Mouse (Mus musculus) hindbrain, postnatal 0 days (tissue): ENCODE measurements at regions not wholly inside any gene's neighbourhood (a gene's known extent, or its start where the extent isn't known, plus 50 kb on each side); places are given as distances from the start of the nearest gene placed in this dataset.

ENCODE experiments used
- ATAC-seq: fragments of 200-750 bp; cut with Nextera tagmentation; 2 replicates; pipeline ENCODE4 v1.8.0; 2017; ENCODE audit warnings: mild to moderate bottlenecking, moderate TSS enrichment, moderate library complexity
- DNase-seq: peaks from one replicate; pipeline ENCODE4 v3.0.0-alpha.2; 2015; ENCODE audit warnings: low spot score
- H3K27ac ChIP-seq: fragments of 300-500 bp; sonication (generic); 2 replicates; pipeline ENCODE4 v1.5.1; 2014; ENCODE audit warnings: mild to moderate bottlenecking
- H3K27me3 ChIP-seq: fragments of 300-500 bp; sonication (generic); 2 replicates; pipeline ENCODE4 v1.6.1; 2014; ENCODE audit warnings: low read length, mixed read lengths; ENCODE audit not compliant: insufficient read depth
- H3K36me3 ChIP-seq: fragments of 300-500 bp; sonication (generic); 2 replicates; pipeline ENCODE4 v1.6.1; 2014; ENCODE audit warnings: low read length, mixed read lengths; ENCODE audit not compliant: insufficient read depth
- H3K4me1 ChIP-seq: fragments of 300-500 bp; sonication (generic); 2 replicates; pipeline ENCODE4 v1.6.1; 2014; ENCODE audit warnings: antibody characterized with exemption, low read length, mixed read lengths; ENCODE audit not compliant: insufficient read depth
- H3K4me2 ChIP-seq: fragments of 300-500 bp; sonication (generic); 2 replicates; pipeline ENCODE4 v1.6.1; 2014; ENCODE audit warnings: low read depth, mild to moderate bottlenecking, low read length, moderate library complexity, mixed read lengths
- H3K4me3 ChIP-seq: fragments of 300-500 bp; sonication (generic); 2 replicates; pipeline ENCODE4 v1.5.1; 2014; ENCODE audit warnings: low read length
- H3K9ac ChIP-seq: fragments of 300-500 bp; sonication (generic); replicated peaks from 2 replicates; pipeline ENCODE4 v1.6.1; 2014; ENCODE audit warnings: mild to moderate bottlenecking, low read length, moderate library complexity, mixed read lengths
- H3K9me3 ChIP-seq: fragments of 300-500 bp; sonication (generic); 2 replicates; pipeline ENCODE4 v1.6.1; 2016; ENCODE audit warnings: low read length, mixed read lengths
- CTCF ChIP-seq: IDR thresholded peaks from 2 replicates; pipeline ENCODE4 v1.5.1; 2016; ENCODE audit warnings: antibody characterized with exemption, control low read depth, low read depth
- WGBS: fragments of 180-500 bp; shearing (Covaris S2); extraction: QIAGEN DNeasy Blood & Tissue Kit; methylation state at CpG from one replicate; pipeline ENCODE4 v1.1.7; 2014; 5-methylcytosine and 5-hydroxymethylcytosine counted together

GRCm38 (mm10) chr1:91742031-91742430, 59.2 kb upstream of the Twist2 start:
- H3K4me3 ChIP-seq, result no peak overlapping the region
- no peak for TF ChIP-seq CTCF
- H3K27ac ChIP-seq, result no peak overlapping the region
- DNase-seq, result no peak
- 92% methylated on average over 7 of the region's 7 CpGs for WGBS
- H3K4me2 ChIP-seq, result no peak overlapping the region
- H3K4me1 ChIP-seq, result no peaks in the 10 kb centered on the region
- no peaks in the 10 kb centered on the region for H3K27me3 ChIP-seq
- no peak for ATAC-seq
- no peaks in the 10 kb centered on the region for H3K9me3 ChIP-seq
- H3K9ac ChIP-seq, result no peak overlapping the region
- no peaks in the 10 kb centered on the region for H3K36me3 ChIP-seq

GRCm38 (mm10) chr1:91742914-91743313, 58.3 kb upstream of the Twist2 start:
- Histone ChIP-seq H3K9me3 (no peaks in the 10 kb centered on the region), H3K36me3 (no peaks in the 10 kb centered on the region), H3K4me2 (no peak overlapping the region), H3K27ac (no peak overlapping the region), H3K27me3 (no peaks in the 10 kb centered on the region), H3K9ac (no peak overlapping the region), H3K4me3 (no peak overlapping the region), H3K4me1 (peaks cover 4% of the 10 kb centered on the region; the same call in 1 of the 2 replicates)
- DNase-seq (no peak), ATAC-seq (no peak)
- no peak for TF ChIP-seq CTCF
- WGBS, result 69% methylated on average over 3 of the region's 3 CpGs

GRCm38 (mm10) chr1:91744076-91744475, 57.2 kb upstream of the Twist2 start:
- DNase-seq (no peak), ATAC-seq (no peak)
- Histone ChIP-seq H3K4me3 (no peak overlapping the region), H3K9ac (no peak overlapping the region), H3K27ac (no peak overlapping the region), H3K9me3 (no peaks in the 10 kb centered on the region), H3K27me3 (no peaks in the 10 kb centered on the region), H3K36me3 (no peaks in the 10 kb centered on the region), H3K4me1 (peaks cover 5% of the 10 kb centered on the region; the same call in 1 of the 2 replicates), H3K4me2 (no peak overlapping the region)
- 100% methylated on average over 3 of the region's 3 CpGs for WGBS
- TF ChIP-seq CTCF, result no peak

DNA sequence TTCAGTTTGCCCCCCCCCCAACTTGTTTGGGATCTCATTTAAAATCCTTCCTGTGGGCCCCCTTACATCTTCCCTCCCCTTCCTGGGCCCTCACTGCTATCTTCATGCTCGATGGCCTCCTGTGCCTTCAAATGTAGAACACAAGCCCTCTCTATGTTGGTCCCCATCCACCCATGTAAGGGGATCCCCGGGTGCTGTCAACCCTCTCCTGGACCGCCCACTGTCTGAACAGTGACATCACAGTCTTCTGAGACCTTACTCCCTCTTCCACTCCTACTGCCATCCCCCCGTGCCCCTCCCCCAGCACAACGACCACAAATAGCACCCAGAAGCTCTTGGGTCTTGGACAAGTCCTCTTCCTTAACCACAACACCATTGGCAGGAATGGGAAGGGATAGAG, 56.6 kb upstream of the Twist2 start:
- H3K27ac ChIP-seq, result no peak overlapping the region
- ATAC-seq (no peak), DNase-seq (no peak)
- H3K36me3 ChIP-seq, result no peaks in the 10 kb centered on the region
- no peak overlapping the region for H3K4me2 ChIP-seq
- H3K9me3 ChIP-seq, result no peaks in the 10 kb centered on the region
- WGBS, result 85% methylated on average over 5 of the region's 5 CpGs
- peaks cover 5% of the 10 kb centered on the region; the same call in 1 of the 2 replicates for H3K4me1 ChIP-seq
- TF ChIP-seq CTCF, result no peak
- no peak overlapping the region for H3K9ac ChIP-seq
- H3K4me3 ChIP-seq, result no peak overlapping the region
- no peaks in the 10 kb centered on the region for H3K27me3 ChIP-seq

- Histone ChIP-seq H3K36me3 (no peaks in the 10 kb centered on the region), H3K27ac (no peak overlapping the region), H3K9ac (no peak overlapping the region), H3K9me3 (no peaks in the 10 kb centered on the region), H3K4me1 (peaks cover 5% of the 10 kb centered on the region; the same call in 1 of the 2 replicates), H3K4me2 (0 out of 2 replicates have a peak overlapping the region, but pooled peaks have one; percentile 10), H3K4me3 (no peak overlapping the region), H3K27me3 (no peaks in the 10 kb centered on the region)
- no peak for ATAC-seq
- TF ChIP-seq CTCF, result no peak
- 11% methylated on average over 11 of the region's 11 CpGs for WGBS
- peak; percentile 49 for DNase-seq
Observed at GRCm38 (mm10) chr1:91747583-91747982, 53.7 kb upstream of the Twist2 start.
